Mouse (Mus musculus) CH12F3 (cell line): ENCODE results near the gene Vmn2r51.
"Not testable (repeated sequence)": the region's sequence is repeated elsewhere in the genome, so short reads cannot be mapped to it uniquely, and the experiment has no call there.

Source experiments
- in situ Hi-C: fragments of 300-500 bp; cut with MboI; formaldehyde crosslinking; loops from 2 replicates; pipeline ENCODE4 v1.14.3; 2020; ENCODE audit warnings: low sequenced_read_pairs

Gene Vmn2r51

DNA sequence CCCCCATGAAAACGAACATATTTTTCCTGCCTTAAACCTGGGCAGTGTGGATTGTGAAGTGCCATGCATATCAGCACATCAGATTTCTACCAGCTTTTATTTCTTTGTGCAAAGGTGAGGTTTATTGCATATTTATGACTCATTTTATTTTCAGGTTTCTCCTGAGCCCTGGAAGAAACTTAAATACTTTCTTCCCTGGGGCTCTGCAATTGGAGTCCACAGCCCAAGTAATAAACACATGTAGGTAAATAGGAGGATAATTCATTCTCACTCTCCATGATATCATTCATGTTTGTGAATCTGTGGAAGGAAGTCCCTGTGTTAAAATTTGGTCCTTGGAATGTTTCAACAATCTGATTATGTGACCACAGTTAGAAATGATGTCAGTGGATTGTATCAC is at the start of gene Vmn2r51:
Vmn2r51 (minus strand) TSS at position 101 of the 400 bp plus-strand sequence.
- in situ Hi-C loops = not testable (repeated sequence)

DNA sequence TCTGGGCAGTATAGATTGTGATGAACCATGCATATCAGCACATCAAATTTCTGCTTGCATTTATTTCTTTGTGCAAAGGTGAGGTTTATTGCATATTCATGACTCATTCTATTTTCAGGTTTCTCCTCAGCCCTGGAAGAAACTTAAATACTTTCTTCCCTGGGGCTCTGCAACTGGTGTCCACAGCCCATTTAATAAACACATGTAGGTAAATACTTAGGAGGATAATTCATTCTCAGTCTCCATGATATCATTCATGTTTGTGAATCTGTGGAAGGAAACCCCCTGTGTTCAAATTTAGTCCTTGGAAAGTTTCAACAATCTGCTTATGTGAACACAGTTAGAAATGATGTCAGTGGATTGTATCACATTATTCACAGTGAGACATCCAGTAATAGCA is 52.3 kb downstream of the Vmn2r51 start, which contains the start of gene Vmn2r50:
Vmn2r50 (minus strand) TSS at position 101 of the 400 bp plus-strand sequence.
- in situ Hi-C loops = not testable (repeated sequence)
